Mouse (Mus musculus): ENCODE results near the gene Dpm3. TPM values are rescaled to one million over a fixed set of nuclear protein-coding genes. Genes with fewer than 3 reads are reported as not detected.

Dpm3 gene
- polyA plus RNA-seq, 1 experiment from 2014 or later: 152 TPM

GRCm38 (mm10) chr3:89227307-89228179 lies 31.6 kb upstream of the Dpm3 start:
- DNase-seq (ENCODE audit: low spot score) (peak; percentile 91), ATAC-seq (ENCODE audit: low FRiP score, low TSS enrichment) (peak; percentile 75)
- Histone ChIP-seq H3K9ac (ENCODE audit: low read length) (peak overlapping the region; percentile 41; the same call in 1 of the 2 replicates), H3K27ac (replicated peaks) (peak overlapping the region; percentile 77), H3K9me3 (ENCODE audit: control insufficient read depth, low read length) (no peaks in the 10 kb centered on the region), H3K4me1 (replicated peaks; ENCODE audit: control insufficient read depth, insufficient read depth) (peaks cover 3% of the 10 kb centered on the region; the same call in 1 of the 2 replicates), H3K36me3 (ENCODE audit: control insufficient read depth, insufficient read depth, low read length) (peaks cover 4% of the 10 kb centered on the region; the same call in 1 of the 2 replicates), H3K4me3 (ENCODE audit: low read depth, low read length) (peak overlapping the region; percentile 38), H3K27me3 (ENCODE audit: control insufficient read depth, insufficient read depth, low read length) (no peaks in the 10 kb centered on the region), H3K4me2 (replicated peaks; ENCODE audit: low read depth) (peak overlapping the region; percentile 61)
- no peak for TF ChIP-seq CTCF (IDR thresholded peaks at IDR 0.05; ENCODE audit: low read depth)
- TF ChIP-seq EP300 (optimal IDR thresholded peaks at IDR 0.05): no peak
- 3% methylated on average over 41 of the region's 41 CpGs for WGBS

DNA sequence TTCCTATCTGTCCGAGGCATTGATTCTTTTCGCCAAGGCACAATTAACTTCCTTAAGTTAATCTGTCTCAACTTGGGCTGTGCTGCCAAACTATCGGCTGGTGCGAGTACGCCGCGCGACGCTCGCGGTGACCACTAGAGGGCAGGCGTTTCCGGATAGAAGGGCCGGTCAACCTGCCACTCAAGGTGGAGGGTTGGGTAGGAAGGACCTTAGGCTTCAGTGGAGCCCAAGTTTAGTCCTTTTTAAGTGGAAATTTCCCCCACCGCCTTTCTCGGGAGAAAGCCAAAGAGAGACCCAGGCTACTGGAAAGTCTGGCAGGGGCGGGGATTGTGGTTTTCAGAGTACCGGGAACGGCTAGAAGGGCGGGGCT lies 31.0 kb upstream of the Dpm3 start:
- peak; percentile 61 for ATAC-seq (ENCODE audit: low FRiP score, low TSS enrichment)
- Histone ChIP-seq H3K4me3 (ENCODE audit: low read depth, low read length) (peak overlapping the region; percentile 38), H3K36me3 (ENCODE audit: control insufficient read depth, insufficient read depth, low read length) (peaks cover 4% of the 10 kb centered on the region; the same call in 1 of the 2 replicates), H3K9ac (ENCODE audit: low read length) (peak overlapping the region; percentile 55), H3K4me1 (replicated peaks; ENCODE audit: control insufficient read depth, insufficient read depth) (peaks cover 3% of the 10 kb centered on the region; the same call in 1 of the 2 replicates), H3K27me3 (ENCODE audit: control insufficient read depth, insufficient read depth, low read length) (no peaks in the 10 kb centered on the region), H3K4me2 (replicated peaks; ENCODE audit: low read depth) (peak overlapping the region; percentile 61), H3K27ac (replicated peaks) (peak overlapping the region; percentile 77), H3K9me3 (ENCODE audit: control insufficient read depth, low read length) (no peaks in the 10 kb centered on the region)
- DNase-seq (ENCODE audit: low spot score): peak; percentile 93
- no peak for TF ChIP-seq EP300 (optimal IDR thresholded peaks at IDR 0.05)
- peak; percentile 98 for TF ChIP-seq CTCF (IDR thresholded peaks at IDR 0.05; ENCODE audit: low read depth)
- under 1% methylated on average over 17 of the region's 20 CpGs for WGBS

GRCm38 (mm10) chr3:89228836-89229235 lies 30.3 kb upstream of the Dpm3 start, which contains the start of gene Muc1:
Gene Muc1 (plus strand): TSS chr3:89229057.
- Histone ChIP-seq H3K4me1 (replicated peaks; ENCODE audit: control insufficient read depth, insufficient read depth) (peaks cover 3% of the 10 kb centered on the region; the same call in 1 of the 2 replicates), H3K27me3 (ENCODE audit: control insufficient read depth, insufficient read depth, low read length) (no peaks in the 10 kb centered on the region), H3K4me2 (replicated peaks; ENCODE audit: low read depth) (peak within 1 kb of the TSS; percentile 61), H3K9ac (ENCODE audit: low read length) (peak within 1 kb of the TSS; percentile 55), H3K9me3 (ENCODE audit: control insufficient read depth, low read length) (no peaks in the 10 kb centered on the region), H3K4me3 (ENCODE audit: low read depth, low read length) (peak within 1 kb of the TSS; percentile 38), H3K27ac (replicated peaks) (peak within 1 kb of the TSS; percentile 77), H3K36me3 (ENCODE audit: control insufficient read depth, insufficient read depth, low read length) (peaks cover 4% of the 10 kb centered on the region; the same call in 1 of the 2 replicates)
- TF ChIP-seq CTCF (IDR thresholded peaks at IDR 0.05; ENCODE audit: low read depth) (no peak), EP300 (optimal IDR thresholded peaks at IDR 0.05) (no peak)
- ATAC-seq (ENCODE audit: low FRiP score, low TSS enrichment) (peak; percentile 58), DNase-seq (ENCODE audit: low spot score) (peak; percentile 89)
- 31% methylated on average over 10 of the region's 10 CpGs for WGBS

GRCm38 (mm10) chr3:89229276-89229675 lies 29.9 kb upstream of the Dpm3 start:
- ATAC-seq (ENCODE audit: low FRiP score, low TSS enrichment) (peak; percentile 24; the same call in 1 of the 2 replicates), DNase-seq (ENCODE audit: low spot score) (peak; percentile 73)
- WGBS: 46% methylated on average over 4 of the region's 4 CpGs

DNA sequence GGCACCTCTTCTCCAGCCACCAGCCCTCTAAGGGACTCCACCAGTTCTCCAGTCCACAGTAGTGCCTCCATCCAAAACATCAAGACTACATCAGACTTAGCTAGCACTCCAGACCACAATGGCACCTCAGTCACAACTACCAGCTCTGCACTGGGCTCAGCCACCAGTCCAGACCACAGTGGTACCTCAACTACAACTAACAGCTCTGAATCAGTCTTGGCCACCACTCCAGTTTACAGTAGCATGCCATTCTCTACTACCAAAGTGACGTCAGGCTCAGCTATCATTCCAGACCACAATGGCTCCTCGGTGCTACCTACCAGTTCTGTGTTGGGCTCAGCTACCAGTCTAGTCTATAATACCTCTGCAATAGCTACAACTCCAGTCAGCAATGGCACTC lies 28.6 kb upstream of the Dpm3 start:
- Histone ChIP-seq H3K4me3 (ENCODE audit: low read depth, low read length) (peak overlapping the region; percentile 38; the same call in 1 of the 2 replicates), H3K9me3 (ENCODE audit: control insufficient read depth, low read length) (no peaks in the 10 kb centered on the region), H3K27ac (replicated peaks) (no peak overlapping the region), H3K27me3 (ENCODE audit: control insufficient read depth, insufficient read depth, low read length) (no peaks in the 10 kb centered on the region), H3K4me2 (replicated peaks; ENCODE audit: low read depth) (peak overlapping the region; percentile 61), H3K4me1 (replicated peaks; ENCODE audit: control insufficient read depth, insufficient read depth) (peaks cover 3% of the 10 kb centered on the region; the same call in 1 of the 2 replicates), H3K36me3 (ENCODE audit: control insufficient read depth, insufficient read depth, low read length) (no peaks in the 10 kb centered on the region), H3K9ac (ENCODE audit: low read length) (no peak overlapping the region)
- ATAC-seq (ENCODE audit: low FRiP score, low TSS enrichment): no peak
- WGBS: 68% methylated on average over 2 of the region's 2 CpGs
- no peak for TF ChIP-seq EP300 (optimal IDR thresholded peaks at IDR 0.05)
- TF ChIP-seq CTCF (IDR thresholded peaks at IDR 0.05; ENCODE audit: low read depth): no peak
- no peak for DNase-seq (ENCODE audit: low spot score)

More at GRCm38 (mm10) chr3:89229276-89229675, 29.9 kb upstream of the Dpm3 start:
- H3K27me3 ChIP-seq (ENCODE audit: control insufficient read depth, insufficient read depth, low read length): no peaks in the 10 kb centered on the region
- peak overlapping the region; percentile 38 for H3K4me3 ChIP-seq (ENCODE audit: low read depth, low read length)
- peaks cover 3% of the 10 kb centered on the region; the same call in 1 of the 2 replicates for H3K4me1 ChIP-seq (replicated peaks; ENCODE audit: control insufficient read depth, insufficient read depth)
- peak overlapping the region; percentile 61 for H3K4me2 ChIP-seq (replicated peaks; ENCODE audit: low read depth)
- no peak for TF ChIP-seq EP300 (optimal IDR thresholded peaks at IDR 0.05)
- no peak for TF ChIP-seq CTCF (IDR thresholded peaks at IDR 0.05; ENCODE audit: low read depth)
- H3K27ac ChIP-seq (replicated peaks): peak overlapping the region; percentile 77
- H3K9me3 ChIP-seq (ENCODE audit: control insufficient read depth, low read length): no peaks in the 10 kb centered on the region
- H3K36me3 ChIP-seq (ENCODE audit: control insufficient read depth, insufficient read depth, low read length): peaks cover 4% of the 10 kb centered on the region; the same call in 1 of the 2 replicates
- H3K9ac ChIP-seq (ENCODE audit: low read length): peak overlapping the region; percentile 55; the same call in 1 of the 2 replicates
